Comparison of ENCODE assay signal across 8 mouse cellular contexts in genomic region chr2:151038811-151039222, GRCm38 (mm10). TPM values are rescaled to one million over a fixed set of nuclear protein-coding genes. Genes with fewer than 3 reads are reported as not detected.
DNase-seq lines count a peak whose midpoint lies in the region; ATAC-seq lines count a peak whose summit lies in the region.

No protein-coding gene starts in this region.

- peak; percentile 76; the same call in 1 of the 2 replicates for ATAC-seq in cerebellum, adult (ENCODE audit: insufficient number of reproducible peaks, low FRiP score, low TSS enrichment)
- peak; percentile 82 for ATAC-seq in hindbrain, embryonic 14.5 days (ENCODE audit: low FRiP score)

- H3K27ac ChIP-seq in hindbrain, embryonic 14.5 days = peak overlapping the region; percentile 74

- H3K9me3 ChIP-seq in hindbrain, embryonic 14.5 days (ENCODE audit: control insufficient read depth, low read length) = no peaks in the 10 kb centered on the region

- 0% methylated on average over 27 of the region's 30 CpGs for WGBS in hindbrain, embryonic 14.5 days

- DNase-seq in cerebellum, postnatal 10 days = no peak
- DNase-seq in thymus, postnatal 0 days (ENCODE audit: low spot score) = peak; percentile 51
- DNase-seq in thymus, adult 18-20 months = no peak
- peak; percentile 35 for DNase-seq in hindbrain, embryonic 14.5 days (ENCODE audit: low spot score)
- peak; percentile 40 for DNase-seq in mesoderm, embryonic 11.5 days (ENCODE audit: low read depth, low spot score)
- DNase-seq in cerebellum, adult 18-20 months = no peak
- DNase-seq in ovary, postnatal 36 days (ENCODE audit: low spot score) = no peak

- H3K36me3 ChIP-seq in hindbrain, embryonic 14.5 days (replicated peaks; ENCODE audit: control insufficient read depth, insufficient read depth) = no peaks in the 10 kb centered on the region

- H3K9ac ChIP-seq in hindbrain, embryonic 14.5 days = peak overlapping the region; percentile 97

- peak overlapping the region; percentile 88 for H3K4me3 ChIP-seq in hindbrain, embryonic 14.5 days (replicated peaks; ENCODE audit: low read length)

- no peaks in the 10 kb centered on the region for H3K27me3 ChIP-seq in hindbrain, embryonic 14.5 days (ENCODE audit: control insufficient read depth, insufficient read depth, low read length)

- H3K4me2 ChIP-seq in hindbrain, embryonic 14.5 days (replicated peaks) = peak overlapping the region; percentile 89

- H3K4me1 ChIP-seq in hindbrain, embryonic 14.5 days (replicated peaks; ENCODE audit: control insufficient read depth, insufficient read depth, low read length) = peaks cover 19% of the 10 kb centered on the region

RNA-seq across cellular contexts. Expression of gene Ninl, which starts 0.4 kb away (rescaled TPM):
- polyA plus RNA-seq in thymus, postnatal 0 days (2015; fragmentation: Nextera tagmentation; extraction: Ambion mirVana) = 0.98 and 1.4 TPM in 2 replicates
- 4.3 and 4.7 TPM in 2 replicates for polyA plus RNA-seq in hindbrain, embryonic 14.5 days (2014; fragmentation: Nextera tagmentation; extraction: Ambion mirVana)

RNA-seq across cellular contexts. Expression of gene Nanp, which starts 0.4 kb away (rescaled TPM):
- polyA plus RNA-seq in thymus, postnatal 0 days (2015; fragmentation: Nextera tagmentation; extraction: Ambion mirVana) = 45.6 and 46.8 TPM in 2 replicates
- 41.2 and 43.0 TPM in 2 replicates for polyA plus RNA-seq in hindbrain, embryonic 14.5 days (2014; fragmentation: Nextera tagmentation; extraction: Ambion mirVana)

RNA-seq across cellular contexts. Expression of gene Gm14151, which starts 53.3 kb away (rescaled TPM):
- polyA plus RNA-seq in thymus, postnatal 0 days (2015; fragmentation: Nextera tagmentation; extraction: Ambion mirVana) = not detected in 2 replicates
- polyA plus RNA-seq in hindbrain, embryonic 14.5 days (2014; fragmentation: Nextera tagmentation; extraction: Ambion mirVana) = not detected in 2 replicates

RNA-seq across cellular contexts. Expression of gene Gm14147, which starts 59.2 kb away (rescaled TPM):
- not detected in 2 replicates for polyA plus RNA-seq in thymus, postnatal 0 days (2015; fragmentation: Nextera tagmentation; extraction: Ambion mirVana)
- not detected in 2 replicates for polyA plus RNA-seq in hindbrain, embryonic 14.5 days (2014; fragmentation: Nextera tagmentation; extraction: Ambion mirVana)

Comparison
In these comparisons a context has a peak if more than half of its experiments do, and no peak if none do; other contexts are left out.
1. DNase-seq: peak in thymus, postnatal 0 days (single experiment), hindbrain, embryonic 14.5 days (single experiment) and mesoderm, embryonic 11.5 days (single experiment); none in cerebellum, postnatal 10 days (0 of 2), thymus, adult 18-20 months (0 of 2), cerebellum, adult 18-20 months (0 of 2) and ovary, postnatal 36 days (single experiment).